Mouse (Mus musculus) brain, embryonic 18.5 days (tissue): ENCODE measurements around the gene Slc16a8.

Source experiments
- DNase-seq: peaks from one replicate; pipeline ENCODE4 v3.0.0-alpha.2; 2012; ENCODE audit warnings: low read depth, low spot score

The Slc16a8 gene

GRCm38 (mm10) chr15:79216191-79216590, 38.4 kb downstream of the Slc16a8 start:
- no peak for DNase-seq

GRCm38 (mm10) chr15:79213591-79213990, 41.0 kb downstream of the Slc16a8 start:
- DNase-seq: no peak

GRCm38 (mm10) chr15:79212750-79213446, 41.7 kb downstream of the Slc16a8 start:
- no peak for DNase-seq

GRCm38 (mm10) chr15:79210357-79210756, 44.2 kb downstream of the Slc16a8 start:
- DNase-seq: no peak

- no peak for DNase-seq
Observed at GRCm38 (mm10) chr15:79208758-79209439, 45.7 kb downstream of the Slc16a8 start.

- DNase-seq: no peak
Observed at GRCm38 (mm10) chr15:79208211-79208610, 46.4 kb downstream of the Slc16a8 start.

GRCm38 (mm10) chr15:79202575-79202974, 52.0 kb downstream of the Slc16a8 start:
- DNase-seq: no peak

- no peak for DNase-seq
Observed at GRCm38 (mm10) chr15:79201491-79202150, 52.9 kb downstream of the Slc16a8 start.
